Mouse (Mus musculus): Measurements from ENCODE around the gene Crisp2.

GRCm38 (mm10) chr17:40855065-40855464 is 48.3 kb upstream of the Crisp2 start:
- no peak for TF ChIP-seq POLR2A (IDR thresholded peaks at IDR 0.05; ENCODE audit: control insufficient read depth in 1 of 2, insufficient read depth in 1 of 2, low read depth in 1 of 2, low read length in 2 of 2, poor library complexity in 1 of 2)
- no peak for TF ChIP-seq CTCF (IDR thresholded peaks at IDR 0.05 in 2 of 3, conservative IDR thresholded peaks at IDR 0.05 in 1 of 3; ENCODE audit: control insufficient read depth in 1 of 3, insufficient read depth in 1 of 3, low read depth in 2 of 3, low read length in 3 of 3, poor library complexity in 1 of 3, severe bottlenecking in 1 of 3)
- TF ChIP-seq POLR2AphosphoS2 (IDR thresholded peaks at IDR 0.05; ENCODE audit: low read length) = no peak
